Mouse (Mus musculus) adrenal gland, postnatal 4 days (tissue): ENCODE measurements at regions not wholly inside any gene's neighbourhood (a gene's known extent, or its start where the extent isn't known, plus 50 kb on each side); places are given as distances from the start of the nearest gene placed in this dataset.

Experiments
- DNase-seq, 2 experiments: peaks; one replicate each; pipeline ENCODE4 v3.0.0; 2021 to 2022; ENCODE audit warnings: low spot score in 2 of 2, mixed read lengths in 2 of 2

GRCm38 (mm10) chr1:73799996-73800395 lies 324.3 kb downstream of the Tns1 start:
- DNase-seq = no peak

GRCm38 (mm10) chr1:73799246-73799645 lies 325.0 kb downstream of the Tns1 start:
- DNase-seq = no peak

- no peak for DNase-seq
Measured at GRCm38 (mm10) chr1:73797858-73798257, 326.4 kb downstream of the Tns1 start.

GRCm38 (mm10) chr1:73797413-73797812 lies 326.8 kb downstream of the Tns1 start:
- DNase-seq = no peak

GRCm38 (mm10) chr1:73793871-73794270 lies 330.4 kb downstream of the Tns1 start:
- DNase-seq = no peak

- no peak for DNase-seq
Measured at GRCm38 (mm10) chr1:73793256-73793655, 331.0 kb downstream of the Tns1 start.

- DNase-seq = no peak
Measured at GRCm38 (mm10) chr1:73792311-73792710, 331.9 kb downstream of the Tns1 start.

- DNase-seq = no peak
Measured at GRCm38 (mm10) chr1:73787666-73788065, 336.6 kb downstream of the Tns1 start.

- DNase-seq = no peak
Measured at GRCm38 (mm10) chr1:73787224-73787623, 337.0 kb downstream of the Tns1 start.

GRCm38 (mm10) chr1:73783303-73783702 lies 340.9 kb downstream of the Tns1 start:
- no peak for DNase-seq

- DNase-seq = no peak
Measured at GRCm38 (mm10) chr1:73782871-73783270, 341.4 kb downstream of the Tns1 start.

GRCm38 (mm10) chr1:73771773-73772172 lies 352.5 kb downstream of the Tns1 start:
- no peak for DNase-seq

GRCm38 (mm10) chr1:73770631-73771030 lies 353.6 kb downstream of the Tns1 start:
- DNase-seq = no peak

GRCm38 (mm10) chr1:73764611-73765333 lies 359.5 kb downstream of the Tns1 start:
- no peak for DNase-seq

GRCm38 (mm10) chr1:73758110-73759061 lies 365.9 kb downstream of the Tns1 start:
- DNase-seq = no peak

- no peak for DNase-seq
Measured at GRCm38 (mm10) chr1:73755791-73756190, 368.5 kb downstream of the Tns1 start.

GRCm38 (mm10) chr1:73754928-73755327 lies 369.3 kb downstream of the Tns1 start:
- no peak for DNase-seq

- no peak for DNase-seq
Measured at GRCm38 (mm10) chr1:73753157-73753556, 371.1 kb downstream of the Tns1 start.

GRCm38 (mm10) chr1:73748702-73749101 lies 375.5 kb downstream of the Tns1 start:
- DNase-seq = no peak

- DNase-seq = no peak
Measured at GRCm38 (mm10) chr1:73744555-73745234, 379.6 kb downstream of the Tns1 start.

GRCm38 (mm10) chr1:73743737-73744554 lies 380.3 kb downstream of the Tns1 start:
- no peak for DNase-seq
